In the genomic region with DNA sequence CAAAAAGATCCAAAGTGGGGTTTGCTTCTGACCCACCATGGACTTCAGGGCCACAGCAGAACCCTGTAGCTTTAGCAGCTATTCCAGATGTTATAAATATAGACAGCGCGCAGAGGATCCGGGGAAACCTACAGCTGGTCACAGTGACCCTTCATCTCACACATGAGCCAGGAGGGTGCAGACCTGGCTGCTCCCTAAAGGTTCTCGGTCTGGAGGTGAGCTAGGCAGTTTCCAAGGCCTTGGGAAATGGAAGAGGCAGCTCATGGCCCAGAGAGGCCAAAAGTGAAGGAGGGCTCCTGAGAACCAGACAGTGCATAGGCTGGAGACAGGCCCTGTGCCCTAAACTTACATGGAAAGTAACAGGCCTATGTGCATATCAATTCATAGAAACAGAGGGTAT, we compare ENCODE assay signal across 24 mouse cellular contexts. TPM values are rescaled to one million over a fixed set of nuclear protein-coding genes. Genes with fewer than 3 reads are reported as not detected.
"Had no signal": no experiment of that assay in that cellular context is flagged by ENCODE, and none has a peak within 500 bp of the region (broad histone marks: within the 10 kb centered on the region; RNA-seq: fewer than 3 reads in every experiment).

No protein-coding gene starts in this region.

- ATAC-seq: liver, postnatal 0 days; lung, postnatal 0 days; midbrain, embryonic 16.5 days had no signal

- H3K4me2 ChIP-seq: lung, embryonic 15.5 days; midbrain, embryonic 12.5 days; neural tube, embryonic 12.5 days; stomach, embryonic 15.5 days had no signal

- H3K9ac ChIP-seq: liver, postnatal 0 days; lung, embryonic 15.5 days; midbrain, embryonic 12.5 days; neural tube, embryonic 12.5 days; stomach, embryonic 15.5 days had no signal

- H3K9me3 ChIP-seq: lung, embryonic 15.5 days; megakaryocyte, embryonic 14.5 days; midbrain, embryonic 12.5 days; neural tube, embryonic 12.5 days; stomach, embryonic 15.5 days had no signal

- DNase-seq: lung, postnatal 14 days; lung, postnatal 36 days; midbrain, embryonic 14.5 days; right cerebral cortex, postnatal 14 days; thymus, adult 2 months; thymus, postnatal 25 days; thymus, postnatal 4 days had no signal

- H3K36me3 ChIP-seq: lung, embryonic 15.5 days; midbrain, embryonic 12.5 days; neural tube, embryonic 12.5 days; stomach, embryonic 15.5 days had no signal

- H3K4me3 ChIP-seq: lung, embryonic 15.5 days; megakaryocyte, embryonic 14.5 days; midbrain, embryonic 12.5 days; neural tube, embryonic 12.5 days; stomach, embryonic 15.5 days had no signal

- H3K27ac ChIP-seq: lung, embryonic 15.5 days; macrophage; midbrain, embryonic 12.5 days; neural tube, embryonic 12.5 days had no signal

- H3K27me3 ChIP-seq: neural tube, embryonic 12.5 days had no signal

RNA-seq across cellular contexts. Expression of gene Nrarp, which starts 6.7 kb away (rescaled TPM):
- polyA plus RNA-seq: macrophage had no signal

RNA-seq across cellular contexts. Expression of gene Stpg3, which starts 40.6 kb away (rescaled TPM):
- total RNA-seq: monocyte, adult 5-6 weeks; neutrophil, adult 5-6 weeks had no signal
- polyA plus RNA-seq: liver, postnatal 0 days; lung, adult 2 months; lung, embryonic 15.5 days; macrophage; midbrain, embryonic 12.5 days; midbrain, embryonic 16.5 days; neural tube, embryonic 12.5 days; neural tube, embryonic 14.5 days; spleen, adult 2 months; stomach, embryonic 15.5 days; stomach, postnatal 0 days; urinary bladder, adult 2 months had no signal

RNA-seq across cellular contexts. Expression of gene Fam166a, which starts 44.7 kb away (rescaled TPM):
- total RNA-seq: megakaryocyte progenitor cell, adult 5-6 weeks; monocyte, adult 5-6 weeks; neutrophil, adult 5-6 weeks had no signal
- polyA plus RNA-seq: liver, postnatal 0 days; macrophage; midbrain, embryonic 14.5 days; neural tube, embryonic 12.5 days; stomach, postnatal 0 days had no signal
